In genomic region chr1:179041905-179042337, GRCm38 (mm10) we compare ENCODE assay signal across 8 mouse cellular contexts.
DNase-seq lines count a peak whose midpoint lies in the region; ATAC-seq lines count a peak whose summit lies in the region.

No protein-coding gene starts in this region.

- H3K4me1 ChIP-seq in midbrain, embryonic 16.5 days (ENCODE audit: control insufficient read depth, insufficient read depth, low read length), result no peaks in the 10 kb centered on the region
- H3K4me1 ChIP-seq in midbrain, embryonic 11.5 days (ENCODE audit: control insufficient read depth, insufficient read depth, low read length), result peaks cover 2% of the 10 kb centered on the region; the same call in 1 of the 2 replicates

- H3K27me3 ChIP-seq in midbrain, embryonic 16.5 days (ENCODE audit: control insufficient read depth, insufficient read depth, low read depth, low read length), result no peaks in the 10 kb centered on the region
- H3K27me3 ChIP-seq in midbrain, embryonic 11.5 days (ENCODE audit: control insufficient read depth, insufficient read depth, low read length), result peaks cover 2% of the 10 kb centered on the region; the same call in 1 of the 2 replicates

- H3K27ac ChIP-seq in midbrain, embryonic 16.5 days (ENCODE audit: low read length), result no peak overlapping the region
- no peak overlapping the region for H3K27ac ChIP-seq in midbrain, embryonic 11.5 days (ENCODE audit: low read depth, low read length)

- no peak overlapping the region for H3K4me3 ChIP-seq in midbrain, embryonic 16.5 days (ENCODE audit: low read depth, low read length)
- H3K4me3 ChIP-seq in midbrain, embryonic 11.5 days (ENCODE audit: low read depth, low read length), result no peak overlapping the region

- intact Hi-C loops in gastrocnemius, postnatal 14 days (cut with DNase I; ENCODE audit: low total_unique reads), result no loop called here

- no peaks in the 10 kb centered on the region for H3K36me3 ChIP-seq in midbrain, embryonic 16.5 days (ENCODE audit: control insufficient read depth, insufficient read depth, low read length)
- no peaks in the 10 kb centered on the region for H3K36me3 ChIP-seq in midbrain, embryonic 11.5 days (ENCODE audit: control insufficient read depth, insufficient read depth, low read length)

- no peak overlapping the region for H3K9ac ChIP-seq in midbrain, embryonic 16.5 days (ENCODE audit: low read depth, low read length)
- no peak overlapping the region for H3K9ac ChIP-seq in midbrain, embryonic 11.5 days (ENCODE audit: low read length)

- no peaks in the 10 kb centered on the region for H3K9me3 ChIP-seq in midbrain, embryonic 16.5 days (replicated peaks; ENCODE audit: control insufficient read depth, low read length, poor library complexity, severe bottlenecking)
- H3K9me3 ChIP-seq in midbrain, embryonic 11.5 days (ENCODE audit: control insufficient read depth, low read length), result no peaks in the 10 kb centered on the region

- no peak for DNase-seq in midbrain, embryonic 11.5 days (ENCODE audit: low spot score, missing footprints)
- peak; percentile 28 for DNase-seq in brain, embryonic 18.5 days (ENCODE audit: low read depth, low spot score)
- DNase-seq in heart, adult 8-10 months (ENCODE audit: low spot score), result peak; percentile 55
- peak; percentile 53 to 65 for DNase-seq in layer of hippocampus, postnatal 10 days (ENCODE audit: low spot score in 2 of 2)
- peak; percentile 39 for DNase-seq in right cerebral cortex, postnatal 14 days
- no peak for DNase-seq in gastrocnemius, postnatal 14 days
- DNase-seq in B cell, adult 2 months, result no peak

- WGBS in midbrain, embryonic 16.5 days, result 69% methylated on average over 8 of the region's 8 CpGs
- WGBS in midbrain, embryonic 11.5 days, result 88% methylated on average over 8 of the region's 8 CpGs

- no peak overlapping the region for H3K4me2 ChIP-seq in midbrain, embryonic 16.5 days (ENCODE audit: low read length)
- H3K4me2 ChIP-seq in midbrain, embryonic 11.5 days, result no peak overlapping the region

- peak; percentile 55; the same call in 1 of the 2 replicates for ATAC-seq in midbrain, embryonic 16.5 days
- no peak for ATAC-seq in midbrain, embryonic 11.5 days (ENCODE audit: low FRiP score)

Comparison
In these comparisons a context has a peak if more than half of its experiments do, and no peak if none do; other contexts are left out.
1. DNase-seq: peak in brain, embryonic 18.5 days (single experiment), heart, adult 8-10 months (single experiment), layer of hippocampus, postnatal 10 days (2 of 2) and right cerebral cortex, postnatal 14 days (single experiment); none in midbrain, embryonic 11.5 days (single experiment), gastrocnemius, postnatal 14 days (single experiment) and B cell, adult 2 months (0 of 2).